ENCODE assay signal across 8 mouse cellular contexts in genomic region chr5:109559191-109559590, GRCm38 (mm10). TPM values are rescaled to one million over a fixed set of nuclear protein-coding genes. Genes with fewer than 3 reads are reported as not detected.
DNase-seq lines count a peak whose midpoint lies in the region; ATAC-seq and TF ChIP-seq lines count a peak whose summit lies in the region.

No protein-coding gene starts in this region.

- no peak for DNase-seq in heart, adult 9 months (ENCODE audit: low spot score in 2 of 2)
- peak; percentile 10 for DNase-seq in fibroblast of lung, adult 2 months (ENCODE audit: low read depth)
- no peak for DNase-seq in thymus, postnatal 25 days
- no peak for DNase-seq in ovary, adult 18-20 months (ENCODE audit: low spot score)

- H3K9ac ChIP-seq in heart, embryonic 13.5 days = no peak overlapping the region
- no peak overlapping the region for H3K9ac ChIP-seq in limb, embryonic 13.5 days
- peak overlapping the region; percentile 83 for H3K9ac ChIP-seq in stomach, embryonic 16.5 days (ENCODE audit: low read length)

- no peaks in the 10 kb centered on the region for H3K27me3 ChIP-seq in heart, embryonic 13.5 days (replicated peaks)
- no peaks in the 10 kb centered on the region for H3K27me3 ChIP-seq in E14TG2a.4 (ENCODE audit: insufficient read depth, low read length)
- no peaks in the 10 kb centered on the region for H3K27me3 ChIP-seq in limb, embryonic 13.5 days
- H3K27me3 ChIP-seq in stomach, embryonic 16.5 days (ENCODE audit: control insufficient read depth, insufficient read depth, low read length) = no peaks in the 10 kb centered on the region

- ATAC-seq in heart, embryonic 13.5 days (ENCODE audit: extremely low read depth, insufficient number of reproducible peaks, low FRiP score, low TSS enrichment) = no peak
- no peak for ATAC-seq in limb, embryonic 13.5 days (ENCODE audit: low FRiP score, low read depth)
- no peak for ATAC-seq in stomach, embryonic 16.5 days (ENCODE audit: insufficient read depth, low FRiP score)

- H3K9me3 ChIP-seq in heart, embryonic 13.5 days = peaks cover 36% of the 10 kb centered on the region
- H3K9me3 ChIP-seq in E14TG2a.4 (ENCODE audit: low read length) = peaks cover 9% of the 10 kb centered on the region; the same call in 1 of the 2 replicates
- H3K9me3 ChIP-seq in limb, embryonic 13.5 days = peaks cover 34% of the 10 kb centered on the region
- H3K9me3 ChIP-seq in stomach, embryonic 16.5 days (replicated peaks; ENCODE audit: control insufficient read depth, low read length) = peaks cover 22% of the 10 kb centered on the region

- H3K4me2 ChIP-seq in heart, embryonic 13.5 days = peak overlapping the region; percentile 76
- peak overlapping the region; percentile 56 for H3K4me2 ChIP-seq in limb, embryonic 13.5 days (replicated peaks)
- peak overlapping the region; percentile 69 for H3K4me2 ChIP-seq in stomach, embryonic 16.5 days (ENCODE audit: low read depth, low read length)

- WGBS in heart, embryonic 13.5 days = 23% methylated on average over 6 of the region's 6 CpGs
- WGBS in limb, embryonic 13.5 days = 23% methylated on average over 6 of the region's 6 CpGs
- WGBS in stomach, embryonic 16.5 days = 21% methylated on average over 6 of the region's 6 CpGs

- TF ChIP-seq CTCF in E14TG2a.4 (conservative IDR thresholded peaks at IDR 0.05; ENCODE audit: low read length) = no peak

- peak overlapping the region; percentile 77 for H3K4me3 ChIP-seq in heart, embryonic 13.5 days
- H3K4me3 ChIP-seq in E14TG2a.4 (replicated peaks; ENCODE audit: low read length) = peak overlapping the region; percentile 77
- peak overlapping the region; percentile 66 for H3K4me3 ChIP-seq in limb, embryonic 13.5 days
- H3K4me3 ChIP-seq in stomach, embryonic 16.5 days (replicated peaks; ENCODE audit: low read length) = peak overlapping the region; percentile 80

- peak overlapping the region; percentile 95 for H3K27ac ChIP-seq in heart, embryonic 13.5 days (replicated peaks)
- H3K27ac ChIP-seq in limb, embryonic 13.5 days = no peak overlapping the region
- no peak overlapping the region for H3K27ac ChIP-seq in stomach, embryonic 16.5 days (ENCODE audit: low read length)

- no peaks in the 10 kb centered on the region for H3K4me1 ChIP-seq in heart, embryonic 13.5 days
- H3K4me1 ChIP-seq in E14TG2a.4 (replicated peaks; ENCODE audit: low read depth, low read length) = 0 out of 2 replicates have a peak, but pooled peaks cover 5% of the 10 kb centered on the region
- H3K4me1 ChIP-seq in limb, embryonic 13.5 days = no peaks in the 10 kb centered on the region
- H3K4me1 ChIP-seq in stomach, embryonic 16.5 days (ENCODE audit: control insufficient read depth, insufficient read depth, low read length) = no peaks in the 10 kb centered on the region

- peaks cover 23% of the 10 kb centered on the region for H3K36me3 ChIP-seq in heart, embryonic 13.5 days
- peaks cover 5% of the 10 kb centered on the region; the same call in 1 of the 2 replicates for H3K36me3 ChIP-seq in E14TG2a.4 (ENCODE audit: insufficient read depth, low read length)
- H3K36me3 ChIP-seq in limb, embryonic 13.5 days = peaks cover 21% of the 10 kb centered on the region
- H3K36me3 ChIP-seq in stomach, embryonic 16.5 days (ENCODE audit: control insufficient read depth, insufficient read depth, low read length) = peaks cover 17% of the 10 kb centered on the region

RNA-seq across cellular contexts. Expression of gene Crlf2, which starts 0.4 kb away (rescaled TPM):
- polyA plus RNA-seq in heart, embryonic 13.5 days (2015; fragmentation: Nextera tagmentation; extraction: Ambion mirVana) = 9.1 and 9.6 TPM in 2 replicates
- 10.5 and 10.6 TPM in 2 replicates for polyA plus RNA-seq in limb, embryonic 13.5 days (2015; fragmentation: Nextera tagmentation; extraction: Ambion mirVana)
- polyA plus RNA-seq in stomach, embryonic 16.5 days (2015; fragmentation: Nextera tagmentation; extraction: Ambion mirVana) = 5.7 and 7.4 TPM in 2 replicates
